Mouse (Mus musculus) liver, postnatal 0 days (tissue): Measurements from ENCODE around the gene Map1b. TPM values are rescaled to one million over a fixed set of nuclear protein-coding genes. Genes with fewer than 3 reads are reported as not detected.

Experiments used
- ATAC-seq: fragments of 200-750 bp; cut with Nextera tagmentation; 2 replicates; pipeline ENCODE4 v1.8.0; 2017; ENCODE audit warnings: mild to moderate bottlenecking, moderate library complexity
- DNase-seq: peaks from one replicate; pipeline ENCODE4 v3.0.0-alpha.2; 2016
- H3K27ac ChIP-seq: fragments of 300-500 bp; sonication (generic); 2 replicates; pipeline ENCODE4 v1.5.1; 2014; ENCODE audit warnings: antibody characterized with exemption, moderate library complexity, mild to moderate bottlenecking, low read depth
- H3K27me3 ChIP-seq: fragments of 300-500 bp; sonication (generic); 2 replicates; pipeline ENCODE4 v1.6.1; 2014; ENCODE audit warnings: low read length, control low read depth, mixed read lengths; ENCODE audit not compliant: insufficient read depth
- H3K36me3 ChIP-seq: fragments of 300-500 bp; sonication (generic); replicated peaks from 2 replicates; pipeline ENCODE4 v1.6.1; 2014; ENCODE audit warnings: mild to moderate bottlenecking, control low read depth, low read length, moderate library complexity, mixed read lengths; ENCODE audit not compliant: insufficient read depth
- H3K4me1 ChIP-seq: fragments of 300-500 bp; sonication (generic); 2 replicates; pipeline ENCODE4 v1.6.1; 2014; ENCODE audit warnings: antibody characterized with exemption, mild to moderate bottlenecking, control low read depth; ENCODE audit not compliant: insufficient read depth
- H3K4me2 ChIP-seq: fragments of 300-500 bp; sonication (generic); 2 replicates; pipeline ENCODE4 v1.6.1; 2014; ENCODE audit warnings: low read depth, mild to moderate bottlenecking, low read length, moderate library complexity, mixed read lengths
- H3K4me3 ChIP-seq: fragments of 300-500 bp; sonication (generic); 2 replicates; pipeline ENCODE4 v1.5.1; 2014; ENCODE audit warnings: low read depth, low read length
- H3K9ac ChIP-seq: fragments of 300-500 bp; sonication (generic); replicated peaks from 2 replicates; pipeline ENCODE4 v1.6.1; 2014; ENCODE audit warnings: mild to moderate bottlenecking, moderate library complexity
- H3K9me3 ChIP-seq: fragments of 300-500 bp; sonication (generic); 2 replicates; pipeline ENCODE4 v1.6.1; 2016; ENCODE audit warnings: mild to moderate bottlenecking, control low read depth, low read length, mixed read lengths
- CTCF ChIP-seq: sonication (generic); IDR thresholded peaks from 2 replicates; pipeline ENCODE4 v1.5.1; 2016; ENCODE audit warnings: antibody characterized with exemption, low read depth
- EP300 ChIP-seq: IDR thresholded peaks from 2 replicates; pipeline ENCODE4 v1.6.1; 2016; ENCODE audit warnings: antibody characterized with exemption, low read depth, mild to moderate bottlenecking
- WGBS: fragments of 180-500 bp; shearing (Covaris S2); extraction: QIAGEN DNeasy Blood & Tissue Kit; methylation state at CpG from one replicate; pipeline ENCODE4 v1.1.7; 2014; ENCODE audit not compliant: insufficient replicate concordance; 5-methylcytosine and 5-hydroxymethylcytosine counted together
- polyA plus RNA-seq: library from polyadenylated mRNA; unstranded; fragments of >200 nt; fragmentation: Nextera tagmentation; extraction: Ambion mirVana; gene quantifications from 2 replicates; pipeline ENCODE4 v1.2.1, GENCODE M21; 2015

Gene Map1b
- polyA plus RNA-seq, 1 experiment from 2014 or later: 1.2 TPM

DNA sequence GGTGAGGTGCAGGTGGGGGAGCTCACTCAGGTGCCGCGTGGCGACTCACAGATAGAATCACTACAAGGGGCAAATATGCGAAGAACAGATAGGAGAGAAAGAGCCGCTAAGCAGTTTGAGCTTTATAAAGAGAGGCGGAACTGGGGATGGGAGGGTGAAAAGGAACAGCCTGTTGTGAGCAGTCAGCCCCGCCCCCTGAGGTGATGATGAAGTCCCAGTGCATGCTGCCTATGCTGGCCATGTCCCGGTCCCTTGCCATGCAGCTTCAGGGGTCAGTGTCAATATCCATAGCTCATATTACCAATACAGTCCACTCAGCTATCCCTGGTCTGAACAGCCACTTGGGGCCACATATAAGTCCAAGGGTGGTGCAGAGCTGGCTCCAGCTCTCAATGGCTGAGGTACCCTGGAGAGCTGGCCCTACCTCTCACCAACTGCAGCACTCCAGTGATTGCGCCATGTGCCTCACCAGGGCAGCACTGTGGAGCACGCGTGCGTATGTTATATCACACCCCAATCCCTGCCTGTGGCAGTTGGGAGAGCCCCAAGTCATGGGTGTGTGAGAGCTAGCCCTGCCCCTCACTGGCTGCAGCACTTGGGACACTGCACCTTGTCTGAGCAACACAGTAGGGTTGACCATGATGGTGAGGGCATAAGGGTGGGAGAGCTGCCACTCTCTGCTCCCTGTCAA lies 42.0 kb upstream of the Map1b start:
- 77% methylated on average over 12 of the region's 12 CpGs for WGBS
- no peaks in the 10 kb centered on the region for H3K27me3 ChIP-seq
- no peaks in the 10 kb centered on the region for H3K9me3 ChIP-seq
- no peak overlapping the region for H3K27ac ChIP-seq
- no peak for ATAC-seq
- no peak overlapping the region for H3K4me2 ChIP-seq
- H3K36me3 ChIP-seq: no peaks in the 10 kb centered on the region
- no peak for TF ChIP-seq EP300
- H3K4me1 ChIP-seq: no peaks in the 10 kb centered on the region
- no peak for DNase-seq
- H3K4me3 ChIP-seq: no peak overlapping the region
- no peak overlapping the region for H3K9ac ChIP-seq

DNA sequence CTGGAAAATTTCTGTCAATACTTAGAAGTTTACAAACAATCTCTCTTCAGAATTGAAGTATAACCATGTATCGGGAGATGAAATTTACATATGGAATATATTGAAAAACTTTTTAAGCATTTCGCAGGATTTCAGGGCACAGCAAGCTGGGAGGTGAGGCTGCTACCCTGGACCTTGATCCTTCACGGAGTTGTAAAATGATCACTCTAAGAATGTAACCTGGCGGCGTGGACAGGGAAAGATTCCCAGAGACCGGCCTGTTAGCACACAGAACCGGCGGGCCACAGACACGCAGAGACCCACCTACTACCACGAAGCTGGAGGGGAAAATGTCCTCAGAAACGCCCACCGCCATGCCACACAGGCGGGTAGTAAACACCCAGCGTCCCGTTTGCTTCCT lies 41.5 kb upstream of the Map1b start:
- DNase-seq: no peak
- Histone ChIP-seq H3K36me3 (no peaks in the 10 kb centered on the region), H3K9me3 (no peaks in the 10 kb centered on the region), H3K4me3 (no peak overlapping the region), H3K4me1 (no peaks in the 10 kb centered on the region), H3K4me2 (no peak overlapping the region), H3K9ac (no peak overlapping the region), H3K27me3 (no peaks in the 10 kb centered on the region), H3K27ac (no peak overlapping the region)
- ATAC-seq: no peak
- TF ChIP-seq CTCF: no peak
- TF ChIP-seq EP300: no peak
- 64% methylated on average over 15 of the region's 15 CpGs for WGBS

DNA sequence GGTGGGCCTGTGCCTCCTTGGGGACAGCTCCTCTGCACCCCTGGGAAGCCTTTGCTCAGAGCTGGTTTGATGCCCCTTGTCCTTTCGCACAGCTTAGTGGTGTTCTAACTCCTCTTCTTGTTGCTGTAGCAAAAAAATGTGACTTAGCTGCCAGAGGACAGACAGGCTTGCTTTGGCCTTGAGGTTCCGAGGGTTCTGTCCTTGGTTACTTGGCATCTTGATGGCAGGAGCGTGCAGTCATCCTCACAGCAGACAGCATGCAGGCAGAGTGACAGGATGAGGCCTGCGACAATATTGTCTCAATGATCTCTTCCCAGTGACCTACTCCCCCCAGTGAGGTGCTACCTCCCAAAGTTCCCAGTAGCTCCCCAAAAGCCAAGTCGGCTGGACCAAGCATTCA lies 41.0 kb upstream of the Map1b start:
- Histone ChIP-seq H3K4me3 (no peak overlapping the region), H3K27me3 (no peaks in the 10 kb centered on the region), H3K9ac (no peak overlapping the region), H3K27ac (no peak overlapping the region), H3K9me3 (no peaks in the 10 kb centered on the region), H3K36me3 (no peaks in the 10 kb centered on the region), H3K4me1 (no peaks in the 10 kb centered on the region), H3K4me2 (no peak overlapping the region)
- DNase-seq: no peak
- TF ChIP-seq EP300 (no peak), CTCF (no peak)
- 70% methylated on average over 5 of the region's 5 CpGs for WGBS
- no peak for ATAC-seq

GRCm38 (mm10) chr13:99554960-99555359 lies 38.6 kb upstream of the Map1b start:
- Histone ChIP-seq H3K9ac (no peak overlapping the region), H3K4me1 (no peaks in the 10 kb centered on the region), H3K36me3 (no peaks in the 10 kb centered on the region), H3K4me3 (no peak overlapping the region), H3K9me3 (no peaks in the 10 kb centered on the region), H3K4me2 (no peak overlapping the region), H3K27ac (no peak overlapping the region), H3K27me3 (no peaks in the 10 kb centered on the region)
- TF ChIP-seq CTCF (no peak), EP300 (no peak)
- WGBS: 51% methylated on average over 8 of the region's 8 CpGs
- ATAC-seq: no peak
- no peak for DNase-seq

GRCm38 (mm10) chr13:99554466-99554865 lies 38.1 kb upstream of the Map1b start:
- no peak for ATAC-seq
- no peak overlapping the region for H3K27ac ChIP-seq
- WGBS: 67% methylated on average over 6 of the region's 6 CpGs

DNA sequence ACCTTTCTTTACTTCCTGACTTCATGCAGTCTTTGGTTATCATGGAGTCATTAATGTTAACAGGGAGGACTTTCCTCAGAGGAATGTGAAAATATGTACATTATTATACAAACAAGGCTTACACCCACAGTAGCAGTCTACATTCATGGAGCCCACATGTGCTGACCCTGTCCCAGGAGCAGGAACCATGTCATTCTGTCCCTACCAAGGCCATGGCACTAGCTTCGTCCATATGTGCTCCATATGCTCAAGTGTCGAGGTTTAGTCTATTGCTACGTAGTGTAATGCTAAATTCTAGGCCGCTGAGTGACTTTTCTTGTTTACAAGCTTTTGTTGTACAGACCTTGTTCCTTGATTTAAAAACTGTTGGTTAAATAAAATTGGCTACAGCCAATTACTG lies 36.0 kb upstream of the Map1b start:
- Histone ChIP-seq H3K27me3 (no peaks in the 10 kb centered on the region), H3K4me3 (no peak overlapping the region), H3K9me3 (no peaks in the 10 kb centered on the region), H3K4me1 (no peaks in the 10 kb centered on the region), H3K27ac (no peak overlapping the region), H3K36me3 (no peaks in the 10 kb centered on the region), H3K9ac (no peak overlapping the region), H3K4me2 (no peak overlapping the region)
- TF ChIP-seq CTCF: no peak
- no peak for TF ChIP-seq EP300
- DNase-seq: no peak
- no peak for ATAC-seq
- WGBS: 83% methylated on average over 4 of the region's 4 CpGs

More at GRCm38 (mm10) chr13:99554466-99554865, 38.1 kb upstream of the Map1b start:
- no peaks in the 10 kb centered on the region for H3K9me3 ChIP-seq
- H3K4me1 ChIP-seq: no peaks in the 10 kb centered on the region
- H3K27me3 ChIP-seq: no peaks in the 10 kb centered on the region
- H3K9ac ChIP-seq: no peak overlapping the region
- TF ChIP-seq EP300 (no peak), CTCF (no peak)
- no peaks in the 10 kb centered on the region for H3K36me3 ChIP-seq
- DNase-seq: no peak
- H3K4me2 ChIP-seq: no peak overlapping the region
- H3K4me3 ChIP-seq: no peak overlapping the region
